Mouse (Mus musculus) limb, embryonic 14.5 days (tissue): ENCODE data around the gene Nipsnap3b. TPM values are rescaled to one million over a fixed set of nuclear protein-coding genes. Genes with fewer than 3 reads are reported as not detected.

ENCODE experiments used
- ATAC-seq: fragments of 200-750 bp; cut with Nextera tagmentation; 2 replicates; pipeline ENCODE4 v1.8.0; 2017; ENCODE audit warnings: low read depth, moderate number of reproducible peaks, moderate TSS enrichment; ENCODE audit not compliant: low FRiP score
- DNase-seq: peaks from one replicate; pipeline ENCODE4 v3.0.0-alpha.2; 2015; ENCODE audit warnings: low spot score
- H3K27ac ChIP-seq: fragments of 300-500 bp; sonication (generic); replicated peaks from 2 replicates; pipeline ENCODE4 v1.5.1; 2014; ENCODE audit warnings: low read depth, mild to moderate bottlenecking, low read length, moderate library complexity, mixed read lengths
- H3K27me3 ChIP-seq: fragments of 300-500 bp; sonication (generic); 2 replicates; pipeline ENCODE4 v1.6.1; 2014; ENCODE audit warnings: low read length, mixed read lengths; ENCODE audit not compliant: control insufficient read depth, insufficient read depth
- H3K36me3 ChIP-seq: fragments of 300-500 bp; sonication (generic); 2 replicates; pipeline ENCODE4 v1.6.1; 2014; ENCODE audit warnings: mild to moderate bottlenecking, low read length, moderate library complexity, mixed read lengths; ENCODE audit not compliant: control insufficient read depth, insufficient read depth
- H3K4me1 ChIP-seq: fragments of 300-500 bp; sonication (generic); 2 replicates; pipeline ENCODE4 v1.6.1; 2014; ENCODE audit warnings: antibody characterized with exemption, low read length, mixed read lengths; ENCODE audit not compliant: control insufficient read depth, insufficient read depth
- H3K4me2 ChIP-seq: fragments of 300-500 bp; sonication (generic); replicated peaks from 2 replicates; pipeline ENCODE4 v1.6.1; 2014; ENCODE audit warnings: low read depth, mild to moderate bottlenecking, low read length, moderate library complexity; ENCODE audit not compliant: severe bottlenecking
- H3K4me3 ChIP-seq: fragments of 300-500 bp; sonication (generic); replicated peaks from 2 replicates; pipeline ENCODE4 v1.5.1; 2014; ENCODE audit warnings: low read length
- H3K9ac ChIP-seq: fragments of 300-500 bp; sonication (generic); 2 replicates; pipeline ENCODE4 v1.6.1; 2014; ENCODE audit warnings: mild to moderate bottlenecking, low read depth, low read length, moderate library complexity; ENCODE audit not compliant: severe bottlenecking
- H3K9me3 ChIP-seq: fragments of 300-500 bp; sonication (generic); 2 replicates; pipeline ENCODE4 v1.6.1; 2016; ENCODE audit warnings: low read length; ENCODE audit not compliant: control insufficient read depth
- POLR2A ChIP-seq: fragments of 200-500 bp; IDR thresholded peaks from 2 replicates; pipeline ENCODE4 v1.8.0; 2012; ENCODE audit warnings: inconsistent platforms, mild to moderate bottlenecking, moderate library complexity, borderline replicate concordance; ENCODE audit not compliant: insufficient read depth, insufficient read length; ENCODE audit errors: extremely low read depth
- WGBS: fragments of 180-500 bp; shearing (Covaris S2); extraction: QIAGEN DNeasy Blood & Tissue Kit; methylation state at CpG from one replicate; pipeline ENCODE4 v1.1.7; 2014; 5-methylcytosine and 5-hydroxymethylcytosine counted together
- polyA plus RNA-seq, 2 experiments: library from polyadenylated mRNA; depleted of rRNA in 1 of 2; stranded (reverse) in 1 of 2; unstranded in 1 of 2; fragments of >200 nt; fragmentation: Nextera tagmentation in 1 of 2; extraction: Ambion mirVana in 1 of 2; gene quantifications; 2 replicates each; pipeline versions ENCODE4 v1.2.1 to v1.2.3; 2012 to 2014

Gene Nipsnap3b
- 28.0 and 31.5 TPM in 2 replicates for polyA plus RNA-seq (2012; rRNA removed)
- 49.6 and 51.6 TPM in 2 replicates for polyA plus RNA-seq (2014; fragmentation: Nextera tagmentation; extraction: Ambion mirVana)

DNA sequence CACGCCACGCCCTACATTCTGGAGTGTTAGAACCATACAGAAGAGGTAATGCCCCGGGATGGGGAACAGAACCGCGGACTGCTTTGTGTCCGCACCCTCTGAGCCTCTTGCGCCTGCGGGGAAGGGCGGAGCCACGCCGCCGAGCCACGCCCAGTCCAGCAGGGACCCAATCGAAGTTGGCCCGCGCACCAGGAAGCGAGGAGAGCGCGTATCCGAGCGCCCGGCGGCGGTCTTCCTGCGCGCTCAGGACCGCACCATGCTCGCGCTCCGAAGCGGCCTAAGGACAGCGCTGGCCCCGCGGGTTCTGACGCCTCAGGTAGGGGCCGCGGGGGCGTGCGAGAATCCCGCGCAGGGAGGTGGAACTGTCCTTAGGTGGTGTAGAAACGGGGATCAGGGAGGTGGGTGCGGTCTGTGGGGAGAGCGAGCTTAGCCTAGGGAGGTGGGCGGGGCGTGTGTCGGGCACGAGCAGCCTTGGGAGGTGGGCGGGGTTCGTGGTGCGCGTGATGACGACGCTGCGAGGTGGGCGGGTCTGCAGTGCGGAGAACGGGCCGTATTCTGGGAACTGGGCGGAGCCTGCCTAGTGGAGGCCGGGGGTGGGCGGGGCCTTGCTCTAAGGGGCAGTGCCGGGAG is at the start of gene Nipsnap3b:
Gene Nipsnap3b, plus strand, starts transcription at position 149 of the 630 bp plus-strand sequence.
- peak within 1 kb of the TSS; percentile 78 for H3K4me3 ChIP-seq
- peaks cover 2% of the 10 kb centered on the region; the same call in 1 of the 2 replicates for H3K9me3 ChIP-seq
- under 1% methylated on average over 60 of the region's 63 CpGs for WGBS
- no peaks in the 10 kb centered on the region for H3K27me3 ChIP-seq
- H3K4me2 ChIP-seq, result peak within 1 kb of the TSS; percentile 64
- peak within 1 kb of the TSS; percentile 64 for H3K9ac ChIP-seq
- peak within 1 kb of the TSS; percentile 72; the same call in 1 of the 2 replicates for H3K27ac ChIP-seq
- TF ChIP-seq POLR2A, result no peak; the same call in 1 of the 2 replicates
- ATAC-seq (peak; percentile 95), DNase-seq (peak; percentile 95)
- H3K4me1 ChIP-seq, result 0 out of 2 replicates have a peak, but pooled peaks cover 3% of the 10 kb centered on the region
- peaks cover 11% of the 10 kb centered on the region for H3K36me3 ChIP-seq

- no peaks in the 10 kb centered on the region for H3K9me3 ChIP-seq
- no peak for DNase-seq
- H3K4me3 ChIP-seq, result no peak within 1 kb of the TSS
- no peak within 1 kb of the TSS for H3K9ac ChIP-seq
- H3K4me1 ChIP-seq, result no peaks in the 10 kb centered on the region
- TF ChIP-seq POLR2A, result no peak
- no peak for ATAC-seq
- H3K4me2 ChIP-seq, result no peak within 1 kb of the TSS
- no peak within 1 kb of the TSS for H3K27ac ChIP-seq
- no peaks in the 10 kb centered on the region for H3K36me3 ChIP-seq
- no peaks in the 10 kb centered on the region for H3K27me3 ChIP-seq
Measured at GRCm38 (mm10) chr4:52964247-52964646, 47.4 kb upstream of the Nipsnap3b start, which contains the start of gene Olfr270. Olfr270 (plus strand) TSS chr4:52964547.

DNA sequence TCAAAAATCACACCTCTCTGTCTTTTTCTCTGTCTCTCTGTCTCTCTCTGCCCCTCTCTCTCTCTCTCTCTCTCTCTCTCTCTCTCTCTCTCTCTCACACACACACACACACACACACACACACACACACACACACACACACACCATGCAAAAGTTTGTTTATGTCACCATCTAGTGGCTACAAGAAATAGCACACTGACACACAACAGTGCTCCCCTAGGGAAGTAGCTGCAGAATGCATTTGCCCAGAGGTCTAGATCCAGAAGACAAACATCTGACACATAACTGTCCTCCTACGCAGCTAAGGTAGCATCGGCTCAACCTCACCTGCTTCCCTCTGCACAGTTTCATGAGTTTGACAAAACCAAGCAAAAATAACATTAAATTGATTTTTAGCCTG is 26.5 kb upstream of the Nipsnap3b start:
- TF ChIP-seq POLR2A, result no peak
- ATAC-seq (no peak), DNase-seq (no peak)
- no peaks in the 10 kb centered on the region for H3K9me3 ChIP-seq
- H3K4me2 ChIP-seq, result no peak overlapping the region
- H3K36me3 ChIP-seq, result no peaks in the 10 kb centered on the region
- H3K9ac ChIP-seq, result no peak overlapping the region
- H3K4me3 ChIP-seq, result no peak overlapping the region
- H3K27me3 ChIP-seq, result no peaks in the 10 kb centered on the region
- 67% methylated on average over 2 of the region's 2 CpGs for WGBS
- H3K4me1 ChIP-seq, result no peaks in the 10 kb centered on the region
- H3K27ac ChIP-seq, result no peak overlapping the region

DNA sequence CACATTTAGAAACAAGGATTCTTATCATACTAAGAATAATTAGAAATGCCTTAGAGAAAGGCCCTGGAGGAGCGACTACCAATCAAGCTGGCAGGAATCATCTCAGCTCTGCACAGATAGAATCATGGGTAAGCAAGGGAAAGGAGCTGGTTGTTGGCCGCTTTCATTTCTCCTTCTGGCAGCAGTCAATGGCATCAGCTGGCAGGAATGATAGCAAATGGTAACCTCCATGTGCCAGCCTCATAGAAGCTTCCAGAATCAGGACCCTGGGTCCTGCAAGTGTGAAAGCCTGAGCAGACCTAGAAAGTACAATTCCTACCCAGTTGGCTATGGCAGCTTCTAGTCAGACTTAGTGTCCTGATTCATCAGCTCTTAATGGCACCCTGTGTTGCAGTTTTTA is 25.4 kb upstream of the Nipsnap3b start:
- Histone ChIP-seq H3K27me3 (no peaks in the 10 kb centered on the region), H3K36me3 (no peaks in the 10 kb centered on the region), H3K4me2 (no peak overlapping the region), H3K27ac (no peak overlapping the region), H3K9ac (no peak overlapping the region), H3K4me1 (no peaks in the 10 kb centered on the region), H3K4me3 (no peak overlapping the region), H3K9me3 (no peaks in the 10 kb centered on the region)
- no peak for TF ChIP-seq POLR2A
- WGBS, result 84% methylated on average over 2 of the region's 2 CpGs
- DNase-seq (no peak), ATAC-seq (no peak)

GRCm38 (mm10) chr4:52989248-52989647 is 22.4 kb upstream of the Nipsnap3b start, which contains the start of gene Nipsnap3a:
Nipsnap3a (plus strand) TSS chr4:52989272.
- no peak within 1 kb of the TSS for H3K27ac ChIP-seq
- peak; percentile 37; the same call in 1 of the 2 replicates for ATAC-seq
- no peak for DNase-seq
- H3K36me3 ChIP-seq, result no peaks in the 10 kb centered on the region
- no peak for TF ChIP-seq POLR2A
- H3K4me1 ChIP-seq, result no peaks in the 10 kb centered on the region
- H3K27me3 ChIP-seq, result no peaks in the 10 kb centered on the region
- H3K9ac ChIP-seq, result peak within 1 kb of the TSS; percentile 45; the same call in 1 of the 2 replicates
- H3K4me2 ChIP-seq, result peak within 1 kb of the TSS; percentile 39
- peak within 1 kb of the TSS; percentile 11; the same call in 1 of the 2 replicates for H3K4me3 ChIP-seq
- WGBS, result 13% methylated on average over 12 of the region's 12 CpGs
- no peaks in the 10 kb centered on the region for H3K9me3 ChIP-seq
